Mouse (Mus musculus): Measurements from ENCODE around the gene Ptov1.

DNA sequence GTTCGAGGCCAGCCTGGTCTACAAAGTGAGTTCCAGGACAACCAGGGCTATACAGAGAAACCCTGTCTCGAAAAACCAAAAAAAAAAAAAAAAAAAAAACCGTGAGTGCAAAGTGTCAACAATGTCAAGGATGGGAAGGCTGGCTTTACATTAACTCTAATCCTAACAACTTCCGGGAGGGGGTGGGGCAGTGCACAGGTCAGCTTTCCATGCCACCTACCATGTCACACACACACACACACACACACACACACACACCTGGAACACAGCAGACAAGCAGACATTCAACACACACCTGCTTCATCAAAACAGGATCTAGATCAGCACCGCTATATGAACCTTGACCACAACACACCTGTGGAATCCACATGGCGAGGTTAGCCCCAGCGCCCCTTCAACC, 20.6 kb upstream of the Ptov1 start:
- no peak for TF ChIP-seq POLR2A (IDR thresholded peaks at IDR 0.05; ENCODE audit: insufficient read depth, low read depth, low read length)
- no peak for TF ChIP-seq EP300 (IDR thresholded peaks at IDR 0.05; ENCODE audit: insufficient read depth, low read depth, low read length)
- no peak for TF ChIP-seq CTCF (IDR thresholded peaks at IDR 0.05)

Measured in heart, adult 2 months (tissue).